Mouse (Mus musculus): Measurements from ENCODE around the gene Bco2.

The Bco2 gene

GRCm38 (mm10) chr9:50502949-50503348, 52.0 kb downstream of the Bco2 start:
- no peak for DNase-seq

GRCm38 (mm10) chr9:50500974-50501501, 53.9 kb downstream of the Bco2 start:
- peak; percentile 52 for DNase-seq

- no peak for DNase-seq
Measured at GRCm38 (mm10) chr9:50500467-50500973, 54.5 kb downstream of the Bco2 start.

GRCm38 (mm10) chr9:50499781-50500180, 55.2 kb downstream of the Bco2 start:
- DNase-seq: no peak

GRCm38 (mm10) chr9:50498815-50499214, 56.2 kb downstream of the Bco2 start:
- DNase-seq: no peak

GRCm38 (mm10) chr9:50497536-50497935, 57.4 kb downstream of the Bco2 start:
- DNase-seq: no peak

- no peak for DNase-seq
Measured at GRCm38 (mm10) chr9:50497076-50497475, 57.9 kb downstream of the Bco2 start.

GRCm38 (mm10) chr9:50496546-50496945, 58.4 kb downstream of the Bco2 start:
- DNase-seq: no peak

GRCm38 (mm10) chr9:50496151-50496505, 58.9 kb downstream of the Bco2 start:
- DNase-seq: no peak

GRCm38 (mm10) chr9:50495405-50496150, 59.4 kb downstream of the Bco2 start:
- no peak for DNase-seq

GRCm38 (mm10) chr9:50494311-50494710, 60.7 kb downstream of the Bco2 start, which contains the start of gene Plet1:
Plet1 (plus strand) TSS chr9:50494525.
- no peak for DNase-seq

- DNase-seq: no peak
Measured at GRCm38 (mm10) chr9:50493777-50494176, 61.2 kb downstream of the Bco2 start.

GRCm38 (mm10) chr9:50491531-50492045, 63.4 kb downstream of the Bco2 start:
- DNase-seq: no peak

- DNase-seq: no peak
Measured at GRCm38 (mm10) chr9:50490836-50491235, 64.1 kb downstream of the Bco2 start.

GRCm38 (mm10) chr9:50485521-50485920, 69.5 kb downstream of the Bco2 start:
- no peak for DNase-seq
